Mouse (Mus musculus) kidney, adult 8-10 months (tissue): Measurements from ENCODE around the gene Dctn3.
"Not testable (repeated sequence)": the region's sequence is repeated elsewhere in the genome, so short reads cannot be mapped to it uniquely, and the experiment has no call there.

Source experiments
- DNase-seq, 2 experiments: peaks; one replicate each; pipeline ENCODE4 v3.0.0; 2022

Gene Dctn3

DNA sequence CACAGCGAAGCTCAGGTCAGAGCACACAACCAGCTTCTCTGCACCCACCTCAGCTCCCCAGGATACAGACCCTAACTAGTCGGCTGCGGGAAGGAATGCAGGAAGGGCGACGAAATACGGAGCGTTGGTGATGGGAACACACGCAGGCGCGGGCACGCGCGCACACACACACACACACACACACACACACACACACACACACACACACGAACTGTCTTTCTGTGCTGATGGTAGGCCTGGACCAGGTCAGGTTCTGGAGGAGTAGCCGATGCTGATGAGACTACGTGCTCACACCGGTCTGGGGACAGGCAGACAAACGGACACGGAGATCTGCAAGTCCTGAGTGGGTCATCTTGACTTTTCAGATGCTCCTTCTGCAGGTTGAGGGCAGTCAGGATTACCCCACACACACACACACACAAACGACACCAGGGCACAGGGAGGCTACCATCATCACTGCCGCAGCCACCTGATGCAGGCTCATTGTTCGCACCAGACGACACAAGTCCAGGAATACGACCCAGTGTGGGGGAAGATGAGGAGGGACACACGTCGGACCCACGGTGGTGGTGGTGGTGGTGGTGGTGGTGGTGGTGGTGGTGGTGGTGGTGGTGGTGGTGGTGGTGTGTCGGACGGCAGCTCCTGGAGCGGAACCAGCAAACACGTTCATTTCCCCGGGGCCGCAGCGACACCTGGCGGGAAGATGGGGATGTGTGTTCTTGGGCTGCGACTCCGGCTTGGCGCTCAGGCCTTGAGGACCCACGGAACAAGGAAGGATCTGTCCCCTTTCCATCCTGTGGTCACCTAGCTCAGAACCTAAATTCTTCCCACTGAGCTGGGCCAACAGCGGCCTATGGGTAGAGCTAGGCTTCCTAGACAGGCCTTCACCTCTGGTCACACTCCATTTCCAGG is 25.8 kb downstream of the Dctn3 start, which contains the start of gene Cntfr:
Gene Cntfr, minus strand, starts transcription at position 160 of the 912 bp plus-strand sequence.
- DNase-seq = peak; percentile 73 to 84

GRCm38 (mm10) chr4:41696452-41696851 is 26.5 kb downstream of the Dctn3 start:
- not testable (repeated sequence) for DNase-seq

DNA sequence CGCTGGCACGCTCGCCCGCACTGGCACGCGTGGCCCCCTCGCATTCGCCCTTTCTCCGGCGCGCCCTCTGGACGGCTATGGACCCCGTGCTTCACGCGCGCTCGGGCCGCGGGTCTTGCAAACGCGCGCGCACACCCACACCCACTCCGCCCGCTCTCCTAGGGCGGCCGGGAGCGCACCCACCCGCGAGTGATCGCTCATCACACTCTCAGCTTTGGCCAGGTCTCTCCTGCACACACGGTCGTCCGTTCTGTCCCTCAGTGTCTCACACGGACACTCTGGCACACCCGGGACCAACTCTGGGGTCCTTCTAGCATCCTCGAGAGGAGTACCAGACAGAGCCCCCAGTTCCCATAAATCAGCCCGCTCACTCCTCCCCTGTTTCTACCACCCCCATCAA is 27.2 kb downstream of the Dctn3 start:
- DNase-seq = not testable (repeated sequence)

DNA sequence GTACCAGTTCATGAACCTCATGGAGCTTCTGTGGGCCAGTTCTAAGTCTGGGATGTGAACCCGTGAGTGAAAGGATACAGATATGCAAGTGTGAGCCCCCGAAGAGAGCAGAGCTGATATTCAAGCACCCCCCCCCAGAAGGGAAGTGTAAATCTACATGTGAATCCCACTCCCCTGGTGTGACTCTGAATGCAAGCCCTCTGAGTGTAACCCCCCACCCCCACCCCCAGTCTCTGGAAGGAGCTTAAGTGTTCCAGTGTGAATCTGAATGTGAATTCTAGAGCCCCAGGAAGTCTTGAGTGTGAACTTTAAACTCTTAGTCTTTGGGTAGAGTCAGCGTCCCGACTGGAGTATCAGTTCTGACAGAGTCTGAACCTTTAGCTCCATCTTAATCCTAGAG is 29.5 kb downstream of the Dctn3 start:
- not testable (repeated sequence) for DNase-seq

DNA sequence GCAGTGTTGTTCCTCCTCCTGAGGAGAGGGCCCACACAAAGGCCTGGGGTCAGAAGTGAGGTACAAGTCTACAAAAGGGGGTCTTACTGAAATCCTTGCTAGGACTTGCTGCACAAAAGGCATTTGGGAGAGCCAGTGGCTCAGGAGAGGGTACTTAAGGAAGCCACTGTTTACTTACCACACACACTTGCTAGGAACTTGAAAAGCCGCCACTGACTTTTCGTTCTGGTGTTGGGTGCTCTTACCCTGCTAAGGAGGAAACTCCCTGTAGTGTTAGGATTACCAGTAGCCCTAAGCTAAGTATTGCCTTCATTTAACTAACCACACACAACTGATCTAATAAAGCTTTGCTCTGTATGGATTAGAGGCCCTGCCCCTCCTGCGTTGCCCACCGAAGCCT is 33.0 kb downstream of the Dctn3 start:
- DNase-seq = not testable (repeated sequence)

DNA sequence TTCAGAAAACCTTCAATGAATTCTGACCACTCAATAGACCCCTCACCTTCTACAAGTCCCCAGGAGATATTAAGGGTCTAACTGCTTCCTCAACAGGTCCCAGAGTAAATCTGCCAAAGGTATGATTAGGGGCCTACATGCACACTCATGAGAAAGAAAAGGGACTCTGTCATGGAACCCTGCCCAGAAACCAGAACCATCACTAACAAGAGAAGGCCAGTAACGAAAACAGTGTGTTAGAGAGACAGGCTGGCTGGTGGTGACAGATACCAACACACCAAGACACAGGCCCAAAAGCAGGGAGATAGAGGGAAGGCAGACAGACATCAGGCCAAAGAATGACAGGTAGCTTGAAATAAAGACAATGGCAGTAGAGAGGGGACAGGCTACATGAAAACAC is 34.4 kb downstream of the Dctn3 start:
- not testable (repeated sequence) for DNase-seq

GRCm38 (mm10) chr4:41685882-41686492 is 37.0 kb downstream of the Dctn3 start:
- DNase-seq = not testable (repeated sequence)

- not testable (repeated sequence) for DNase-seq
Observed at GRCm38 (mm10) chr4:41684931-41685453, 38.0 kb downstream of the Dctn3 start.

DNA sequence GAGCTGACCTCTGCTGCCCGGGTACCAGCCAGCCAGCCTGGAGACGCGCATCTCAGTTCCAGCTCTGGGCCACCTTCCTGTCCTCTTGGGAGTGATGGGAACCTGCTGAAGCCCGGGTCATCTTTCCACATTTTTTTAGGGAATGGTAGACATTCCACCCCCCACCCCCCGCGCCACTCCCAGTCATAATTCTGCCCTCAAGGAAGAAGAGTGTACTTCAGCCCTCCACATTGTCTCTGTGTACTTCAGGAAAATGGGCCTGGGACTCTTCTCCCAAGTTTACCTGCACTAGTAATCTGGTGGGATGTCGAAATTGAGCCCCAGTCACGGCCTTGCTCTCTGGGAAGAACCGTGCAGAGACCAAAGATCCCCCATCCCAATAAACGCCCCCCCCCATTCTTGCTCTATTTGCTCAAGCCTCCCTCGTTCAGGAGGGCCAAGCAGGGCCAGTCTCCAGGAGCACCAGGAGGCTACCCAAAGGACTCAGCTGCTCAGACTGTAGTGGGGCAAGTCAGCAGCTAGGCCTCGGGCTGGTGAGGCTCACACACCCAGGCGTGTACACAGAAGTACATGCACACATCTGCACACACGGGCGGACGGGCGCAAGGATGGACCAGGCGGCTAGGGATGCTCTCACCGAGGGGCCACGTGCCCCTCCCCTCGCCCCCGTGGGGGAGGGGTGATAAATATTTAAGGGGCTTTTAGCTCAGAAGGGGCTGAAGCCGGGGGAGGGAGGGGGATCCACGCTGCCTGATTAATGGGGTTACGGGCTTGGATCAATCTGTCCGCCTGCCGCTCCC is 38.6 kb downstream of the Dctn3 start:
- not testable (repeated sequence) for DNase-seq

- not testable (repeated sequence) for DNase-seq
Observed at GRCm38 (mm10) chr4:41683303-41683702, 39.7 kb downstream of the Dctn3 start.

- no peak for DNase-seq
Observed at GRCm38 (mm10) chr4:41682789-41683188, 40.2 kb downstream of the Dctn3 start.

DNA sequence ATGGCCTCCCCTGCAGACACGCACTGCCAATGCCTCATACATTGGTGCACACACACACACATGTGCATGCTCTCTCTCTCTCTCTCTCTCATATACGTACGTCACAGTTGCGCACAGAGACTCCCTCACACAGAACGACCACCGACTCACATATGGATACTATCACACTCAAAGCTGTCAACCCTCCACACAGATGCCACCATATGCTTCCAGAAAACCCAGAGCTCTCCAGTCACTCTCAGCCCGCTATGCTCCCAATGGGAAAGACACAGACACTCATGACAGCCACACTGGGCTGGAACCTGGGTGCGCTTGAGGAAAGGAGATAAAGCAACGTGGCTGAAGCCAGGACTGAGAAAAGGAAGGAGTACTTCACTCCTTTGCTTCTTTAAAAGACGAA is 41.0 kb downstream of the Dctn3 start:
- no peak for DNase-seq

DNA sequence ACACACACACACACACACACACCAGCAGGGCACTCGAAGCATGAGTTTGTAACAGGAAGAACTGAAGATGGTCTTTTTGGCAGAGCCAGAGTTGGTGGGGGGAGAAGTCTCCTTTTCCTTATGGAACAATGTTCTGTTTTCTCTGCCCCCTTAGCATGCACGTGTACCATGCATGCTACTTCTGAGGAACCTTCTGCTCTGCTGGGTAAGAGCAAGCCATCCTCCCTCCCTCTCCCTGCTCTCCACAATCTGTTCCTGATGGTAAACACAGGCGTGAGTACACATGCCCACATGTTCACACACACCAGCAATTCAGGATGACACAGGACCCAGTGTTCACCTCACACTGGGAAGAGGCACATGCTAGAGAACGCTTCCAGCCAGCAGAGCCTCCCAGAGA is 41.8 kb downstream of the Dctn3 start:
- DNase-seq = no peak

- DNase-seq = no peak
Observed at GRCm38 (mm10) chr4:41679291-41679690, 43.7 kb downstream of the Dctn3 start.

DNA sequence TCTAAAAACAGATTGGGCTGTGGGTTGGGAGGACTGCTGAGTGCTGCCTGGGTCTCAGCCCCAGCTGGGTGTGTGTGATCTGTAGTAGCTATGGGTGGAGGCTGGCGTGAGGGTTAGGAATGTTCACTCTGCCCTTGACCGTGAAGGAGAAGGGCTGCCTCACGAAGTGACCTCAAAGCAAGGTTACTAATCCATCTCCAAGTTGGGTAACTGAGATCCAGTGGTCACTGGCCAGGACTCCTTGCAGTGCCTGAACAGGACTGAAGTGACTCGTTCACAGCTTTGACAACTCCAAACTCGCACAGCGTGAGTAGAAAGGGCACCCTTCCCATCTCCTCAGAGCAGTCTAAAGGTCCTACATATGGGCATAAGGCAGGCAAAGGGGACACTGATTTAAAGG is 44.1 kb downstream of the Dctn3 start:
- DNase-seq = no peak

- no peak for DNase-seq
Observed at GRCm38 (mm10) chr4:41677006-41677629, 45.9 kb downstream of the Dctn3 start.

DNA sequence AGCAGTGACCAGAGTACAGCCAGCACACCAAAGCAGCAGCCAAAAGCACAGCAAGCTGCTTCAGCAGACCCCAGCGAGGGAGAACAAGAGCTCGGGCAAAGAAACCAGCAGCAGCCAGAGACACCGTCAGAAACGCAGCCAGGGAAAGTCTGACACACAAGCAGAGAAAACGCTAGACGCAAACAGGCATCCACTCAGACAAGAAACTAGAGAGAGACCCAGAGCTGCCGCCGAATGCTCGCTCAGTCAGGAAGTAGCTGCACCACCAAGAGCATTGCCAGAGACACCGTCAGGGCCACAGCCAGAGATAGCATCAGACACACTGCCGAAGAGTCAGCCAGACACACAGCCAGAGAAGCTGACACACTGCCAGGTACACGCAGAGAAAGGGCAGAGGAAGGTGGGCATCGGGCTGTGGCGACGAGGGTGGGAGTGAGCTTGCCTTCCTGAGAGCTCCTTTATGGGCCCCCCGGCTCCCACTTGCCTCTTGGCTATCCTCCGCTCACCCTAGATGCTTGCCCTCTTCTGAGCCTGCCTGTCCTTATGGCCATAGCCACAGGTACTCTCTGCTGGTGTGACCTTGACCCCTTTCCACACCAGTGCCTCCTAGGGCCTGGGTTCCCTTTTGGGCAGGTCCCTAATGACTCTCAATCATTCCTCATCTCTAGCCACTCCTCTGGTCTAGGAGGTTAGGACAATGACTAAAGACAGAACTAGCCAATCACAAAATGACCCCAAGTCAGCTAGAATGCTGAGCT is 46.5 kb downstream of the Dctn3 start:
- no peak for DNase-seq

- DNase-seq = no peak
Observed at GRCm38 (mm10) chr4:41673186-41673585, 49.8 kb downstream of the Dctn3 start.

DNA sequence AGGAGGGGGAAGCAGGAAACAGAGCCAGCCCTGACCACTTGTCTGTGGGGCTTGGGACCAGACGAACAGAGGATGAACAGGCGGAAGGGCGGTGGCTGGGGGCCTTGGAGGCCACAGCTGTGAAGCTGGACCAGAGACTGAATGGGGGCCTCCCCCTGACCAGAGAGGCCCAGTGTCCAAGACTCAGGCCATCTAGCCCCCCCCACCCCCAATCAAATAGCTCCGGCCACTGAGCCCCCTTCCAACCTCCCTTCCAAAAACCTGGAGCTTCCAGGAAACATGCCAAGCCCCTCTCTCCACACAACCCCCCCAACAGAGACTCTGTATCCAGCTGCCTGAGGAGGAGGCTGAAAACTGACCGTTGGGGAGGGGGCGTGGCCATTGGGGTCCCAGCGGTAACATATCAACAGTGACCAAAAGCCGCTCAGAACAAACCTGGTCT is 50.4 kb downstream of the Dctn3 start:
- no peak for DNase-seq

- DNase-seq = no peak
Observed at GRCm38 (mm10) chr4:41671963-41672480, 50.9 kb downstream of the Dctn3 start.

GRCm38 (mm10) chr4:41671500-41671899 is 51.5 kb downstream of the Dctn3 start:
- no peak for DNase-seq
